Mouse (Mus musculus) liver, embryonic 14.5 days (tissue): Measurements from ENCODE around the gene Coro1b. TPM values are rescaled to one million over a fixed set of nuclear protein-coding genes. Genes with fewer than 3 reads are reported as not detected.

Experiments
- ATAC-seq: fragments of 200-750 bp; cut with Nextera tagmentation; 2 replicates; pipeline ENCODE4 v1.8.0; 2017; ENCODE audit warnings: moderate number of reproducible peaks, mild to moderate bottlenecking, moderate library complexity; ENCODE audit not compliant: insufficient read depth
- DNase-seq, 3 experiments: peaks; one replicate each; pipeline ENCODE4 v3.0.0-alpha.2; 2012 to 2013; ENCODE audit warnings: low read depth in 3 of 3, low spot score in 3 of 3
- H3K27ac ChIP-seq: fragments of 300-500 bp; sonication (generic); 2 replicates; pipeline ENCODE4 v1.5.1; 2014; ENCODE audit warnings: moderate library complexity, mild to moderate bottlenecking, control low read depth, inconsistent platforms
- H3K27me3 ChIP-seq: fragments of 300-500 bp; sonication (generic); 2 replicates; pipeline ENCODE4 v1.6.1; 2014; ENCODE audit warnings: mild to moderate bottlenecking, low read length, moderate library complexity; ENCODE audit not compliant: control insufficient read depth, insufficient read depth
- H3K36me3 ChIP-seq: fragments of 300-500 bp; sonication (generic); replicated peaks from 2 replicates; pipeline ENCODE4 v1.6.1; 2014; ENCODE audit warnings: low read depth; ENCODE audit not compliant: control insufficient read depth, insufficient read depth
- H3K4me1 ChIP-seq, 2 experiments: fragments of 200-500 bp in 1 of 2; fragments of 300-500 bp in 1 of 2; sonication (generic) in 1 of 2; replicated peaks; 2 replicates each; pipeline ENCODE4 v1.6.1; 2012 to 2014; ENCODE audit warnings: antibody characterized with exemption in 1 of 2, inconsistent platforms in 1 of 2, low read length in 1 of 2; ENCODE audit not compliant: control insufficient read depth in 2 of 2, insufficient read depth in 2 of 2
- H3K4me2 ChIP-seq: fragments of 300-500 bp; sonication (generic); 2 replicates; pipeline ENCODE4 v1.6.1; 2014; ENCODE audit warnings: low read depth, mild to moderate bottlenecking, control low read depth, moderate library complexity
- H3K4me3 ChIP-seq, 2 experiments: fragments of 200-500 bp in 1 of 2; fragments of 300-500 bp in 1 of 2; sonication (generic) in 1 of 2; 2 replicates each; pipeline ENCODE4 v1.5.1; 2012 to 2014; ENCODE audit warnings: low read depth in 2 of 2, low read length in 2 of 2, mild to moderate bottlenecking in 2 of 2, control low read depth in 1 of 2, inconsistent platforms in 1 of 2, moderate library complexity in 1 of 2; ENCODE audit not compliant: insufficient read depth in 1 of 2
- H3K9ac ChIP-seq: fragments of 300-500 bp; sonication (generic); replicated peaks from 2 replicates; pipeline ENCODE4 v1.6.1; 2014; ENCODE audit warnings: mild to moderate bottlenecking, control low read depth, moderate library complexity
- H3K9me3 ChIP-seq: fragments of 300-500 bp; sonication (generic); 2 replicates; pipeline ENCODE4 v1.6.1; 2016; ENCODE audit warnings: low read length, mixed read lengths; ENCODE audit not compliant: control insufficient read depth
- CTCF ChIP-seq: IDR thresholded peaks from 2 replicates; pipeline ENCODE4 v1.5.1; 2016; ENCODE audit warnings: antibody characterized with exemption, low read depth, control low read depth
- EP300 ChIP-seq: IDR thresholded peaks from 2 replicates; pipeline ENCODE4 v1.6.1; 2016; ENCODE audit warnings: antibody characterized with exemption, low read depth
- WGBS: fragments of 180-500 bp; shearing (Covaris S2); extraction: QIAGEN DNeasy Blood & Tissue Kit; methylation state at CpG from one replicate; pipeline ENCODE4 v1.1.7; 2014; ENCODE audit not compliant: insufficient replicate concordance; 5-methylcytosine and 5-hydroxymethylcytosine counted together
- polyA plus RNA-seq, 2 experiments: library from polyadenylated mRNA; depleted of rRNA in 1 of 2; stranded (reverse) in 1 of 2; unstranded in 1 of 2; fragments of >200 nt; fragmentation: Nextera tagmentation in 1 of 2; extraction: Ambion mirVana in 1 of 2; gene quantifications; 2 replicates each; pipeline versions ENCODE4 v1.2.1 to v1.2.3; 2012 to 2014

Coro1b gene
- polyA plus RNA-seq, 2 experiments: 57.5 to 59.2 TPM

- TF ChIP-seq CTCF (no peak), EP300 (no peak)
- Histone ChIP-seq H3K9ac (no peak within 1 kb of the TSS), H3K4me1 (peaks cover 2 to 3% of the 10 kb centered on the region in 2 experiments; a peak in 3 of 4 replicates), H3K4me3 (no peak within 1 kb of the TSS), H3K36me3 (no peaks in the 10 kb centered on the region), H3K9me3 (no peaks in the 10 kb centered on the region), H3K27me3 (no peaks in the 10 kb centered on the region; the same call in 1 of the 2 replicates), H3K4me2 (no peak within 1 kb of the TSS), H3K27ac (no peak within 1 kb of the TSS)
- ATAC-seq (no peak), DNase-seq (no peak)
- 62% methylated on average over 2 of the region's 2 CpGs for WGBS
Measured at GRCm38 (mm10) chr19:4139446-4139845, 9.0 kb upstream of the Coro1b start, which contains the start of gene Gpr152. Gene Gpr152, plus strand, starts transcription at chr19:4139787.

GRCm38 (mm10) chr19:4140147-4140546 is 8.3 kb upstream of the Coro1b start:
- Histone ChIP-seq H3K27ac (no peak overlapping the region), H3K4me2 (no peak overlapping the region), H3K9ac (no peak overlapping the region), H3K9me3 (no peaks in the 10 kb centered on the region), H3K27me3 (no peaks in the 10 kb centered on the region; the same call in 1 of the 2 replicates), H3K36me3 (no peaks in the 10 kb centered on the region), H3K4me1 (peaks cover 2 to 3% of the 10 kb centered on the region in 2 experiments; a peak in 3 of 4 replicates), H3K4me3 (no peak overlapping the region)
- DNase-seq (no peak), ATAC-seq (no peak)
- no peak for TF ChIP-seq EP300
- no peak for TF ChIP-seq CTCF
- 70% methylated on average over 6 of the region's 6 CpGs for WGBS

GRCm38 (mm10) chr19:4142416-4143173 is 5.8 kb upstream of the Coro1b start:
- 0 out of 4 replicates have a peak, but pooled peaks cover 0 to under 1% of the 10 kb centered on the region in 2 experiments for H3K4me1 ChIP-seq
- no peak for ATAC-seq
- H3K9ac ChIP-seq: no peak overlapping the region
- 74% methylated on average over 18 of the region's 18 CpGs for WGBS
- H3K27me3 ChIP-seq: no peaks in the 10 kb centered on the region; the same call in 1 of the 2 replicates
- H3K4me2 ChIP-seq: no peak overlapping the region
- no peaks in the 10 kb centered on the region for H3K36me3 ChIP-seq
- H3K9me3 ChIP-seq: no peaks in the 10 kb centered on the region
- DNase-seq: no peak
- TF ChIP-seq EP300 (no peak), CTCF (no peak)
- no peak overlapping the region for H3K4me3 ChIP-seq
- no peak overlapping the region for H3K27ac ChIP-seq

- H3K9me3 ChIP-seq: no peaks in the 10 kb centered on the region
- peaks cover 4 to 7% of the 10 kb centered on the region in 2 experiments; a peak in 3 of 4 replicates for H3K4me1 ChIP-seq
- H3K4me2 ChIP-seq: no peak within 1 kb of the TSS
- H3K27ac ChIP-seq: no peak within 1 kb of the TSS
- DNase-seq: no peak
- 54% methylated on average over 7 of the region's 7 CpGs for WGBS
- H3K36me3 ChIP-seq: no peaks in the 10 kb centered on the region
- no peaks in the 10 kb centered on the region for H3K27me3 ChIP-seq
- no peak for ATAC-seq
- no peak within 1 kb of the TSS for H3K4me3 ChIP-seq
- no peak for TF ChIP-seq CTCF
- TF ChIP-seq EP300: no peak
- no peak within 1 kb of the TSS for H3K9ac ChIP-seq
Measured at GRCm38 (mm10) chr19:4143759-4144268, 4.6 kb upstream of the Coro1b start, which contains the start of gene Cabp4. Gene Cabp4, minus strand, starts transcription at chr19:4144033.
